Mouse (Mus musculus): ENCODE measurements around the gene Hcn4.

- no peak for TF ChIP-seq MYOG (IDR thresholded peaks at IDR 0.05; ENCODE audit: control insufficient read depth, extremely low read depth, insufficient read length)
- TF ChIP-seq CTCF (IDR thresholded peaks at IDR 0.05; ENCODE audit: control insufficient read depth, insufficient read depth, insufficient read length): no peak
- TF ChIP-seq MAX (IDR thresholded peaks at IDR 0.05): no peak
- TF ChIP-seq USF1 (IDR thresholded peaks at IDR 0.05; ENCODE audit: low read depth): no peak
These were observed at the start of gene Hcn4 for GRCm38 (mm10) chr9:58823139-58823917.
